Mouse (Mus musculus) gonadal fat pad, adult 2 months (tissue): ENCODE data around the gene Fam186b. TPM values are rescaled to one million over a fixed set of nuclear protein-coding genes. Genes with fewer than 3 reads are reported as not detected.

Source experiments
- DNase-seq: peaks from one replicate; pipeline ENCODE4 v3.0.0-alpha.2; 2012; ENCODE audit warnings: low read depth
- polyA plus RNA-seq: library from polyadenylated mRNA; depleted of rRNA; stranded (reverse); fragments of >200 nt; gene quantifications from 2 replicates; pipeline ENCODE4 v1.2.3, GENCODE M21; 2012

The Fam186b gene
- polyA plus RNA-seq, 1 experiment: 0.35 TPM

- no peak for DNase-seq
Observed at GRCm38 (mm10) chr15:99320168-99320674, 24.5 kb upstream of the Fam186b start.

- DNase-seq: no peak
Observed at GRCm38 (mm10) chr15:99319411-99319871, 23.8 kb upstream of the Fam186b start.

- DNase-seq: no peak
Observed at GRCm38 (mm10) chr15:99318861-99319410, 23.2 kb upstream of the Fam186b start.

GRCm38 (mm10) chr15:99318071-99318470 is 22.4 kb upstream of the Fam186b start:
- DNase-seq: no peak

- DNase-seq: no peak
Observed at GRCm38 (mm10) chr15:99317267-99317651, 21.6 kb upstream of the Fam186b start.

GRCm38 (mm10) chr15:99316314-99317266 is 20.9 kb upstream of the Fam186b start:
- no peak for DNase-seq

GRCm38 (mm10) chr15:99314891-99315290 is 19.2 kb upstream of the Fam186b start:
- DNase-seq: no peak

GRCm38 (mm10) chr15:99310617-99311016 is 14.9 kb upstream of the Fam186b start:
- DNase-seq: no peak

- no peak for DNase-seq
Observed at GRCm38 (mm10) chr15:99309549-99309948, 13.9 kb upstream of the Fam186b start.

- no peak for DNase-seq
Observed at GRCm38 (mm10) chr15:99307476-99307875, 11.8 kb upstream of the Fam186b start.

GRCm38 (mm10) chr15:99296213-99296612 is 525 bp upstream of the Fam186b start:
- DNase-seq: no peak

GRCm38 (mm10) chr15:99294813-99295374 is 794 bp downstream of the Fam186b start, which contains the start of gene Prpf40b:
Gene Prpf40b, plus strand, starts transcription at chr15:99295087.
- no peak for DNase-seq

- DNase-seq: no peak
Observed at GRCm38 (mm10) chr15:99294287-99294686, 1.4 kb downstream of the Fam186b start.

- no peak for DNase-seq
Observed at GRCm38 (mm10) chr15:99290586-99290985, 5.1 kb downstream of the Fam186b start.

GRCm38 (mm10) chr15:99285189-99285535 is 10.5 kb downstream of the Fam186b start:
- DNase-seq: no peak

- no peak for DNase-seq
Observed at GRCm38 (mm10) chr15:99284527-99285188, 11.0 kb downstream of the Fam186b start.

- no peak for DNase-seq
Observed at GRCm38 (mm10) chr15:99283456-99283855, 12.2 kb downstream of the Fam186b start.

- no peak for DNase-seq
Observed at GRCm38 (mm10) chr15:99278271-99278670, 17.4 kb downstream of the Fam186b start.

GRCm38 (mm10) chr15:99276095-99276494 is 19.6 kb downstream of the Fam186b start:
- no peak for DNase-seq

GRCm38 (mm10) chr15:99265679-99266078 is 30.0 kb downstream of the Fam186b start:
- DNase-seq: no peak

GRCm38 (mm10) chr15:99264363-99264762 is 31.3 kb downstream of the Fam186b start:
- DNase-seq: no peak

- DNase-seq: no peak
Observed at GRCm38 (mm10) chr15:99262702-99263101, 33.0 kb downstream of the Fam186b start.
